In genomic region chr8:95293891-95294290, GRCm38 (mm10) we compare ENCODE assay signal across 9 mouse cellular contexts. TPM values are rescaled to one million over a fixed set of nuclear protein-coding genes. Genes with fewer than 3 reads are reported as not detected.
DNase-seq lines count a peak whose midpoint lies in the region; ATAC-seq and TF ChIP-seq lines count a peak whose summit lies in the region.
"Had no signal": no experiment of that assay in that cellular context is flagged by ENCODE, and none has a peak within 500 bp of the region (broad histone marks: within the 10 kb centered on the region; RNA-seq: fewer than 3 reads in every experiment).

No protein-coding gene starts in this region.

- TF ChIP-seq POLR2A in thymus, adult 2 months (IDR thresholded peaks at IDR 0.05; ENCODE audit: control insufficient read depth, extremely low read depth, insufficient read depth, low read length, poor library complexity), result no peak

- H3K4me2 ChIP-seq in midbrain, postnatal 0 days (ENCODE audit: low read depth, low read length, poor library complexity, severe bottlenecking), result no peak overlapping the region
- no peak overlapping the region for H3K4me2 ChIP-seq in midbrain, embryonic 15.5 days
- H3K4me2 ChIP-seq: liver, embryonic 15.5 days had no signal

- H3K27me3 ChIP-seq in midbrain, postnatal 0 days (ENCODE audit: insufficient read depth, low read length), result no peaks in the 10 kb centered on the region
- no peaks in the 10 kb centered on the region for H3K27me3 ChIP-seq in midbrain, embryonic 15.5 days (replicated peaks)
- H3K27me3 ChIP-seq in heart, embryonic 10.5 days (ENCODE audit: insufficient read depth, poor library complexity, severe bottlenecking), result no peaks in the 10 kb centered on the region
- no peaks in the 10 kb centered on the region for H3K27me3 ChIP-seq in thymus, adult 2 months (ENCODE audit: control insufficient read depth, insufficient read depth, low read length)
- H3K27me3 ChIP-seq: liver, embryonic 15.5 days had no signal

- TF ChIP-seq CTCF in midbrain, postnatal 0 days (IDR thresholded peaks at IDR 0.05), result no peak
- TF ChIP-seq CTCF in thymus, adult 2 months (IDR thresholded peaks at IDR 0.05; ENCODE audit: borderline replicate concordance, control insufficient read depth, extremely low read depth, insufficient read depth, low read length, poor library complexity), result no peak

- peak; percentile 31; the same call in 1 of the 2 replicates for ATAC-seq in midbrain, postnatal 0 days (ENCODE audit: low FRiP score)
- ATAC-seq in midbrain, embryonic 15.5 days (replicated peaks), result no peak

- H3K4me1 ChIP-seq in midbrain, postnatal 0 days (ENCODE audit: insufficient read depth, low read length), result no peaks in the 10 kb centered on the region
- H3K4me1 ChIP-seq in midbrain, embryonic 15.5 days, result no peaks in the 10 kb centered on the region
- H3K4me1 ChIP-seq in heart, embryonic 10.5 days, result peaks cover 10% of the 10 kb centered on the region
- H3K4me1 ChIP-seq in thymus, adult 2 months (replicated peaks; ENCODE audit: control insufficient read depth, insufficient read depth, low read length), result peaks cover 4% of the 10 kb centered on the region; the same call in 1 of the 2 replicates
- H3K4me1 ChIP-seq: liver, embryonic 15.5 days had no signal

- H3K27ac ChIP-seq in midbrain, postnatal 0 days (ENCODE audit: low read depth, low read length), result no peak overlapping the region
- no peak overlapping the region for H3K27ac ChIP-seq in midbrain, embryonic 15.5 days
- H3K27ac ChIP-seq in heart, embryonic 10.5 days, result peak overlapping the region; percentile 72; the same call in 1 of the 2 replicates
- no peak overlapping the region for H3K27ac ChIP-seq in macrophage
- no peak overlapping the region for H3K27ac ChIP-seq in thymus, adult 2 months (ENCODE audit: control insufficient read depth, insufficient read depth, low read length)
- H3K27ac ChIP-seq: liver, embryonic 15.5 days had no signal

- no peaks in the 10 kb centered on the region for H3K36me3 ChIP-seq in midbrain, postnatal 0 days (ENCODE audit: insufficient read depth, low read length)
- no peaks in the 10 kb centered on the region for H3K36me3 ChIP-seq in midbrain, embryonic 15.5 days (replicated peaks)
- H3K36me3 ChIP-seq in heart, embryonic 10.5 days, result no peaks in the 10 kb centered on the region
- no peaks in the 10 kb centered on the region for H3K36me3 ChIP-seq in macrophage (ENCODE audit: inconsistent target)
- no peaks in the 10 kb centered on the region for H3K36me3 ChIP-seq in thymus, adult 2 months (ENCODE audit: control insufficient read depth, insufficient read depth, low read length)
- H3K36me3 ChIP-seq: liver, embryonic 15.5 days had no signal

- H3K4me3 ChIP-seq in midbrain, postnatal 0 days (ENCODE audit: low read depth, low read length), result no peak overlapping the region
- H3K4me3 ChIP-seq in midbrain, embryonic 15.5 days, result no peak overlapping the region
- H3K4me3 ChIP-seq in heart, embryonic 10.5 days, result no peak overlapping the region
- H3K4me3 ChIP-seq in macrophage (ENCODE audit: inconsistent target), result peak overlapping the region; percentile 29; the same call in 1 of the 2 replicates
- H3K4me3 ChIP-seq in thymus, adult 2 months (ENCODE audit: control insufficient read depth, insufficient read depth, low read length), result no peak overlapping the region
- H3K4me3 ChIP-seq: liver, embryonic 15.5 days had no signal

- H3K9ac ChIP-seq in midbrain, postnatal 0 days (replicated peaks; ENCODE audit: low read length, poor library complexity, severe bottlenecking), result no peak overlapping the region
- no peak overlapping the region for H3K9ac ChIP-seq in midbrain, embryonic 15.5 days
- H3K9ac ChIP-seq: liver, embryonic 15.5 days had no signal

- no peaks in the 10 kb centered on the region for H3K79me2 ChIP-seq in macrophage (ENCODE audit: inconsistent target)

- H3K9me3 ChIP-seq in midbrain, postnatal 0 days (ENCODE audit: low read length), result no peaks in the 10 kb centered on the region
- H3K9me3 ChIP-seq in midbrain, embryonic 15.5 days, result no peaks in the 10 kb centered on the region
- H3K9me3 ChIP-seq in heart, embryonic 10.5 days, result no peaks in the 10 kb centered on the region
- H3K9me3 ChIP-seq: liver, embryonic 15.5 days had no signal

- peak; percentile 50 for DNase-seq in midbrain, postnatal 0 days (ENCODE audit: low spot score)
- DNase-seq in heart, embryonic 10.5 days (ENCODE audit: low spot score), result no peak
- peak; percentile 18 to 22 for DNase-seq in kidney, adult 8-10 months
- no peak for DNase-seq in right cerebral cortex, postnatal 25 days
- DNase-seq in layer of hippocampus, adult 9-11 months, result no peak
- DNase-seq in thymus, adult 2 months, result no peak

- WGBS in midbrain, postnatal 0 days, result 63% methylated on average over 7 of the region's 7 CpGs
- WGBS in midbrain, embryonic 15.5 days, result 72% methylated on average over 7 of the region's 7 CpGs
- 63% methylated on average over 7 of the region's 7 CpGs for WGBS in heart, embryonic 10.5 days
- 18% methylated on average over 7 of the region's 7 CpGs for WGBS in macrophage (ENCODE audit: missing documents)
- WGBS in thymus, adult 2 months, result 47% methylated on average over 7 of the region's 7 CpGs

RNA-seq across cellular contexts. Expression of gene Cngb1, which starts 12.5 kb away (rescaled TPM):
- 0.38 and 0.76 TPM in 2 replicates for total RNA-seq in midbrain, postnatal 0 days (2014; rRNA removed)
- 0.54 and 0.79 TPM in 2 replicates for polyA plus RNA-seq in midbrain, postnatal 0 days (2015; fragmentation: Nextera tagmentation; extraction: Ambion mirVana)
- polyA plus RNA-seq in midbrain, embryonic 15.5 days (2015; fragmentation: Nextera tagmentation; extraction: Ambion mirVana), result 0.57 and 0.58 TPM in 2 replicates
- polyA plus RNA-seq in heart, embryonic 10.5 days (2016; fragmentation: Nextera tagmentation; extraction: Ambion mirVana), result 0.17 TPM in 1 of 2 replicates, not detected in the other
- total RNA-seq in macrophage (2018; cell fraction: chromatin; rRNA removed), result under 1 TPM in 3 of 26 experiments, not detected in 23; 0.14 to 0.33 (median 0.22) TPM
- 1 to 10 TPM in 1 of 26 experiments, under 1 TPM in 18, not detected in 7; 0.03 to 1.1 (median 0.23) TPM for total RNA-seq in macrophage (2018; cell fraction: cytosol; rRNA removed)
- under 1 TPM in 5 of 26 experiments, not detected in 21; 0.10 to 0.72 (median 0.60) TPM for total RNA-seq in macrophage (2018; cell fraction: nucleus; rRNA removed)
- polyA plus RNA-seq in macrophage (2018), result 0.03 to 0.28 TPM in 2 of 3 replicates, not detected in the other
- 0.68 and 0.94 TPM in 2 replicates for polyA plus RNA-seq in thymus, adult 2 months (2012; rRNA removed)

RNA-seq across cellular contexts. Expression of gene Tepp, which starts 16.5 kb away (rescaled TPM):
- total RNA-seq in midbrain, postnatal 0 days (2014; rRNA removed), result 0.77 and 1.1 TPM in 2 replicates
- 2.5 and 3.7 TPM in 2 replicates for polyA plus RNA-seq in midbrain, postnatal 0 days (2015; fragmentation: Nextera tagmentation; extraction: Ambion mirVana)
- polyA plus RNA-seq in midbrain, embryonic 15.5 days (2015; fragmentation: Nextera tagmentation; extraction: Ambion mirVana), result 1.8 and 2.2 TPM in 2 replicates
- not detected in 2 replicates for polyA plus RNA-seq in heart, embryonic 10.5 days (2016; fragmentation: Nextera tagmentation; extraction: Ambion mirVana)
- total RNA-seq in macrophage (2018; cell fraction: chromatin; rRNA removed), result not detected
- not detected for total RNA-seq in macrophage (2018; cell fraction: cytosol; rRNA removed)
- not detected for total RNA-seq in macrophage (2018; cell fraction: nucleus; rRNA removed)
- not detected in 3 replicates for polyA plus RNA-seq in macrophage (2018)
- 0.97 and 2.1 TPM in 2 replicates for polyA plus RNA-seq in thymus, adult 2 months (2012; rRNA removed)
- polyA plus RNA-seq: liver, embryonic 15.5 days had no signal

RNA-seq across cellular contexts. Expression of gene Zfp319, which starts 37.9 kb away (rescaled TPM):
- 20.1 and 21.4 TPM in 2 replicates for total RNA-seq in midbrain, postnatal 0 days (2014; rRNA removed)
- polyA plus RNA-seq in midbrain, postnatal 0 days (2015; fragmentation: Nextera tagmentation; extraction: Ambion mirVana), result 11.2 and 11.7 TPM in 2 replicates
- polyA plus RNA-seq in midbrain, embryonic 15.5 days (2015; fragmentation: Nextera tagmentation; extraction: Ambion mirVana), result 19.0 and 19.1 TPM in 2 replicates
- polyA plus RNA-seq in heart, embryonic 10.5 days (2016; fragmentation: Nextera tagmentation; extraction: Ambion mirVana), result 7.5 TPM in 2 replicates
- 10 to 100 TPM in 15 of 26 experiments, 1 to 10 TPM in 11; 1.9 to 36.3 (median 12.3) TPM for total RNA-seq in macrophage (2018; cell fraction: chromatin; rRNA removed)
- total RNA-seq in macrophage (2018; cell fraction: cytosol; rRNA removed), result 10 to 100 TPM in 18 of 26 experiments, 1 to 10 TPM in 8; 3.8 to 20.8 (median 12.9) TPM
- total RNA-seq in macrophage (2018; cell fraction: nucleus; rRNA removed), result 10 to 100 TPM in 21 of 26 experiments, 1 to 10 TPM in 5; 4.1 to 36.6 (median 17.3) TPM
- polyA plus RNA-seq in macrophage (2018), result 4.8 to 10.3 TPM (median 7.1 TPM) in 3 replicates
- polyA plus RNA-seq in thymus, adult 2 months (2012; rRNA removed), result 30.7 and 34.8 TPM in 2 replicates

RNA-seq across cellular contexts. Expression of gene Usb1, which starts 38.2 kb away (rescaled TPM):
- 65.8 and 87.0 TPM in 2 replicates for total RNA-seq in midbrain, postnatal 0 days (2014; rRNA removed)
- 28.9 and 30.1 TPM in 2 replicates for polyA plus RNA-seq in midbrain, postnatal 0 days (2015; fragmentation: Nextera tagmentation; extraction: Ambion mirVana)
- 37.4 and 38.4 TPM in 2 replicates for polyA plus RNA-seq in midbrain, embryonic 15.5 days (2015; fragmentation: Nextera tagmentation; extraction: Ambion mirVana)
- 31.5 and 33.0 TPM in 2 replicates for polyA plus RNA-seq in heart, embryonic 10.5 days (2016; fragmentation: Nextera tagmentation; extraction: Ambion mirVana)
- total RNA-seq in macrophage (2018; cell fraction: chromatin; rRNA removed), result 100 to 1,000 TPM in 14 of 26 experiments, 10 to 100 TPM in 12; 20.3 to 270 (median 107) TPM
- 100 to 1,000 TPM in 12 of 26 experiments, 10 to 100 TPM in 14; 48.5 to 137 (median 94.8) TPM for total RNA-seq in macrophage (2018; cell fraction: cytosol; rRNA removed)
- 100 to 1,000 TPM in 16 of 26 experiments, 10 to 100 TPM in 10; 28.2 to 219 (median 122) TPM for total RNA-seq in macrophage (2018; cell fraction: nucleus; rRNA removed)
- polyA plus RNA-seq in macrophage (2018), result 38.9 to 56.5 TPM (median 40.9 TPM) in 3 replicates
- 51.9 and 55.6 TPM in 2 replicates for polyA plus RNA-seq in thymus, adult 2 months (2012; rRNA removed)

RNA-seq across cellular contexts. Expression of gene Mmp15, which starts 58.2 kb away (rescaled TPM):
- total RNA-seq in midbrain, postnatal 0 days (2014; rRNA removed), result 52.9 and 59.1 TPM in 2 replicates
- 12.9 and 13.7 TPM in 2 replicates for polyA plus RNA-seq in midbrain, postnatal 0 days (2015; fragmentation: Nextera tagmentation; extraction: Ambion mirVana)
- 18.1 and 18.7 TPM in 2 replicates for polyA plus RNA-seq in midbrain, embryonic 15.5 days (2015; fragmentation: Nextera tagmentation; extraction: Ambion mirVana)
- polyA plus RNA-seq in heart, embryonic 10.5 days (2016; fragmentation: Nextera tagmentation; extraction: Ambion mirVana), result 30.9 and 50.2 TPM in 2 replicates
- total RNA-seq in macrophage (2018; cell fraction: chromatin; rRNA removed), result under 1 TPM in 1 of 26 experiments, not detected in 25; 0.28 TPM
- total RNA-seq in macrophage (2018; cell fraction: cytosol; rRNA removed), result under 1 TPM in 22 of 26 experiments, not detected in 4; 0.03 to 0.29 (median 0.15) TPM
- total RNA-seq in macrophage (2018; cell fraction: nucleus; rRNA removed), result under 1 TPM in 7 of 26 experiments, not detected in 19; 0.14 to 0.49 (median 0.19) TPM
- 0.04 to 0.28 TPM (median 0.07 TPM) in 3 replicates for polyA plus RNA-seq in macrophage (2018)
- 14.7 and 16.2 TPM in 2 replicates for polyA plus RNA-seq in thymus, adult 2 months (2012; rRNA removed)

Comparison
In these comparisons a context has a peak if more than half of its experiments do, and no peak if none do; other contexts are left out.
1. DNase-seq: peak in midbrain, postnatal 0 days (single experiment) and kidney, adult 8-10 months (2 of 2); none in heart, embryonic 10.5 days (single experiment), right cerebral cortex, postnatal 25 days (single experiment), layer of hippocampus, adult 9-11 months (single experiment) and thymus, adult 2 months (single experiment).